22 mouse cellular contexts compared by ENCODE assay signal in genomic region chr5:35275356-35275755, GRCm38 (mm10). TPM values are rescaled to one million over a fixed set of nuclear protein-coding genes. Genes with fewer than 3 reads are reported as not detected.
"Had no signal": no experiment of that assay in that cellular context is flagged by ENCODE, and none has a peak within 500 bp of the region (broad histone marks: within the 10 kb centered on the region; RNA-seq: fewer than 3 reads in every experiment).

No protein-coding gene starts in this region.

- DNase-seq: kidney, adult 2 months; kidney, postnatal 25 days; layer of hippocampus, adult 9-11 months; left cerebral cortex, postnatal 4 days; liver, embryonic 13.5 days; lung, adult 2 months; lung, postnatal 14 days; lung, postnatal 4 days; midbrain, embryonic 14.5 days; thymus, postnatal 25 days had no signal

- H3K27ac ChIP-seq: kidney, postnatal 0 days; layer of hippocampus, adult 2 months; limb, embryonic 12.5 days; limb, embryonic 15.5 days; liver, embryonic 13.5 days; stomach, postnatal 0 days had no signal

- H3K4me3 ChIP-seq: layer of hippocampus, adult 2 months; limb, embryonic 12.5 days; limb, embryonic 15.5 days; liver, embryonic 13.5 days had no signal

- H3K4me2 ChIP-seq: limb, embryonic 12.5 days; limb, embryonic 15.5 days; liver, embryonic 13.5 days; midbrain, embryonic 11.5 days had no signal

- H3K36me3 ChIP-seq: limb, embryonic 12.5 days; limb, embryonic 15.5 days; liver, embryonic 13.5 days had no signal

- H3K4me1 ChIP-seq: liver, embryonic 13.5 days had no signal

- H3K9me3 ChIP-seq: limb, embryonic 12.5 days; limb, embryonic 15.5 days; liver, embryonic 13.5 days had no signal

- ATAC-seq: intestine, postnatal 0 days had no signal

- H3K9ac ChIP-seq: limb, embryonic 12.5 days; limb, embryonic 15.5 days; liver, embryonic 13.5 days had no signal

RNA-seq across cellular contexts. Expression of gene Adra2c, which starts 2.8 kb away (rescaled TPM):
- total RNA-seq: megakaryocyte progenitor cell, adult 5-6 weeks; megakaryocyte-erythroid progenitor cell, adult 5-6 weeks had no signal
- polyA plus RNA-seq: limb, embryonic 15.5 days; liver, embryonic 13.5 days; liver, embryonic 16.5 days; lung, embryonic 16.5 days; stomach, embryonic 14.5 days; stomach, postnatal 0 days had no signal
